Mouse (Mus musculus): ENCODE results near the gene Tor1b.
"Not testable (repeated sequence)": the region's sequence is repeated elsewhere in the genome, so short reads cannot be mapped to it uniquely, and the experiment has no call there.

The Tor1b gene

GRCm38 (mm10) chr2:30952824-30953490, at the start of gene Tor1b:
Gene Tor1b (plus strand): TSS chr2:30952959.
- peak; percentile 81 for DNase-seq (ENCODE audit: low read depth, low spot score)

GRCm38 (mm10) chr2:30904231-30904630, 48.5 kb upstream of the Tor1b start:
- DNase-seq (ENCODE audit: low read depth, low spot score) = no peak

- no peak for DNase-seq (ENCODE audit: low read depth, low spot score)
These were observed 47.8 kb upstream of the Tor1b start for GRCm38 (mm10) chr2:30904991-30905390.

- no peak for DNase-seq (ENCODE audit: low read depth, low spot score)
These were observed 46.9 kb upstream of the Tor1b start for GRCm38 (mm10) chr2:30905906-30906305.

GRCm38 (mm10) chr2:30906641-30907040, 46.1 kb upstream of the Tor1b start:
- DNase-seq (ENCODE audit: low read depth, low spot score) = no peak

- DNase-seq (ENCODE audit: low read depth, low spot score) = peak; percentile 86
These were observed 40.4 kb upstream of the Tor1b start for GRCm38 (mm10) chr2:30912291-30912773.

- DNase-seq (ENCODE audit: low read depth, low spot score) = no peak
These were observed 39.7 kb upstream of the Tor1b start for GRCm38 (mm10) chr2:30913022-30913421.

GRCm38 (mm10) chr2:30914836-30915235, 37.9 kb upstream of the Tor1b start:
- no peak for DNase-seq (ENCODE audit: low read depth, low spot score)

GRCm38 (mm10) chr2:30915376-30915775, 37.4 kb upstream of the Tor1b start:
- DNase-seq (ENCODE audit: low read depth, low spot score) = no peak

- DNase-seq (ENCODE audit: low read depth, low spot score) = not testable (repeated sequence)
These were observed 36.8 kb upstream of the Tor1b start for GRCm38 (mm10) chr2:30915933-30916332.

GRCm38 (mm10) chr2:30917649-30918048, 35.1 kb upstream of the Tor1b start:
- DNase-seq (ENCODE audit: low read depth, low spot score) = no peak

- no peak for DNase-seq (ENCODE audit: low read depth, low spot score)
These were observed 34.6 kb upstream of the Tor1b start for GRCm38 (mm10) chr2:30918126-30918525.

- DNase-seq (ENCODE audit: low read depth, low spot score) = peak; percentile 25
These were observed 33.9 kb upstream of the Tor1b start for GRCm38 (mm10) chr2:30918780-30919329.

GRCm38 (mm10) chr2:30920216-30920615, 32.5 kb upstream of the Tor1b start:
- no peak for DNase-seq (ENCODE audit: low read depth, low spot score)

GRCm38 (mm10) chr2:30923099-30923498, 29.7 kb upstream of the Tor1b start:
- DNase-seq (ENCODE audit: low read depth, low spot score) = no peak

- no peak for DNase-seq (ENCODE audit: low read depth, low spot score)
These were observed 27.6 kb upstream of the Tor1b start for GRCm38 (mm10) chr2:30925181-30925580.

GRCm38 (mm10) chr2:30926381-30926780, 26.4 kb upstream of the Tor1b start:
- DNase-seq (ENCODE audit: low read depth, low spot score) = no peak

GRCm38 (mm10) chr2:30927151-30927781, 25.5 kb upstream of the Tor1b start:
- peak; percentile 38 for DNase-seq (ENCODE audit: low read depth, low spot score)

GRCm38 (mm10) chr2:30927844-30928628, 24.7 kb upstream of the Tor1b start:
- peak; percentile 68 for DNase-seq (ENCODE audit: low read depth, low spot score)

GRCm38 (mm10) chr2:30928893-30929482, 23.8 kb upstream of the Tor1b start:
- DNase-seq (ENCODE audit: low read depth, low spot score) = peak; percentile 73

- DNase-seq (ENCODE audit: low read depth, low spot score) = peak; percentile 68
These were observed 23.2 kb upstream of the Tor1b start, which contains the start of gene Ptges for GRCm38 (mm10) chr2:30929483-30930045. Gene Ptges (minus strand): TSS chr2:30929863.

Data from skeletal muscle tissue, adult 2 months (tissue).